Mouse (Mus musculus) forebrain, embryonic 11.5 days (tissue): ENCODE data around the gene Rnf216. TPM values are rescaled to one million over a fixed set of nuclear protein-coding genes. Genes with fewer than 3 reads are reported as not detected.

Experiments used
- ATAC-seq: fragments of 200-750 bp; cut with Nextera tagmentation; replicated peaks from 2 replicates; pipeline ENCODE4 v1.8.0; 2017; ENCODE audit warnings: moderate TSS enrichment; ENCODE audit not compliant: low FRiP score
- DNase-seq: peaks from one replicate; pipeline ENCODE4 v3.0.0-alpha.2; 2017; ENCODE audit warnings: low spot score
- H3K27ac ChIP-seq: fragments of 300-500 bp; sonication (generic); 2 replicates; pipeline ENCODE4 v1.5.1; 2014; ENCODE audit warnings: low read depth, low read length
- H3K27me3 ChIP-seq: fragments of 300-500 bp; sonication (generic); 2 replicates; pipeline ENCODE4 v1.6.1; 2014; ENCODE audit warnings: mild to moderate bottlenecking, low read length, mixed read lengths; ENCODE audit not compliant: control insufficient read depth, insufficient read depth
- H3K36me3 ChIP-seq: fragments of 300-500 bp; sonication (generic); 2 replicates; pipeline ENCODE4 v1.6.1; 2014; ENCODE audit warnings: mild to moderate bottlenecking, low read length, moderate library complexity, mixed read lengths; ENCODE audit not compliant: control insufficient read depth, insufficient read depth
- H3K4me1 ChIP-seq: fragments of 300-500 bp; sonication (generic); replicated peaks from 2 replicates; pipeline ENCODE4 v1.6.1; 2014; ENCODE audit warnings: low read length, mixed read lengths; ENCODE audit not compliant: control insufficient read depth, insufficient read depth
- H3K4me2 ChIP-seq: fragments of 300-500 bp; sonication (generic); 2 replicates; pipeline ENCODE4 v1.6.1; 2014; ENCODE audit warnings: low read depth, mild to moderate bottlenecking, low read length, moderate library complexity, mixed read lengths; ENCODE audit not compliant: severe bottlenecking
- H3K4me3 ChIP-seq: fragments of 300-500 bp; sonication (generic); 2 replicates; pipeline ENCODE4 v1.5.1; 2014; ENCODE audit warnings: low read depth, low read length
- H3K9ac ChIP-seq: fragments of 300-500 bp; sonication (generic); 2 replicates; pipeline ENCODE4 v1.6.1; 2014; ENCODE audit warnings: low read length
- H3K9me3 ChIP-seq: fragments of 300-500 bp; sonication (generic); 2 replicates; pipeline ENCODE4 v1.6.1; 2016; ENCODE audit warnings: low read length, mixed read lengths; ENCODE audit not compliant: control insufficient read depth
- WGBS: fragments of 180-500 bp; shearing (Covaris S2); extraction: QIAGEN DNeasy Blood & Tissue Kit; methylation state at CpG from one replicate; pipeline ENCODE4 v1.1.7; 2014; 5-methylcytosine and 5-hydroxymethylcytosine counted together
- polyA plus RNA-seq: library from polyadenylated mRNA; unstranded; fragments of >200 nt; fragmentation: Nextera tagmentation; extraction: Ambion mirVana; gene quantifications from 2 replicates; pipeline ENCODE4 v1.2.1, GENCODE M21; 2014

Rnf216 gene
- polyA plus RNA-seq, 1 experiment from 2014 or later: 42.7 TPM

- H3K4me1 ChIP-seq: no peaks in the 10 kb centered on the region
- no peak overlapping the region for H3K4me2 ChIP-seq
- 72% methylated on average over 4 of the region's 4 CpGs for WGBS
- no peaks in the 10 kb centered on the region for H3K9me3 ChIP-seq
- no peak for ATAC-seq
- no peak overlapping the region for H3K27ac ChIP-seq
- H3K27me3 ChIP-seq: no peaks in the 10 kb centered on the region
- H3K4me3 ChIP-seq: no peak overlapping the region
- H3K36me3 ChIP-seq: peaks cover 3% of the 10 kb centered on the region; the same call in 1 of the 2 replicates
- DNase-seq: peak; percentile 61
- no peak overlapping the region for H3K9ac ChIP-seq
Observed at GRCm38 (mm10) chr5:143084898-143085297, 27.9 kb downstream of the Rnf216 start.

- no peak overlapping the region for H3K4me2 ChIP-seq
- H3K9me3 ChIP-seq: no peaks in the 10 kb centered on the region
- H3K4me3 ChIP-seq: no peak overlapping the region
- no peaks in the 10 kb centered on the region for H3K4me1 ChIP-seq
- H3K27ac ChIP-seq: no peak overlapping the region
- no peaks in the 10 kb centered on the region for H3K27me3 ChIP-seq
- 94% methylated on average over 1 of the region's 1 CpGs for WGBS
- H3K36me3 ChIP-seq: peaks cover 8% of the 10 kb centered on the region
- no peak overlapping the region for H3K9ac ChIP-seq
- no peak for ATAC-seq
- no peak for DNase-seq
Observed at GRCm38 (mm10) chr5:143079806-143080205, 33.0 kb downstream of the Rnf216 start.

- Histone ChIP-seq H3K9me3 (no peaks in the 10 kb centered on the region), H3K4me3 (no peak overlapping the region), H3K9ac (no peak overlapping the region), H3K4me1 (no peaks in the 10 kb centered on the region), H3K27ac (no peak overlapping the region), H3K27me3 (no peaks in the 10 kb centered on the region), H3K36me3 (peaks cover 10% of the 10 kb centered on the region), H3K4me2 (no peak overlapping the region)
- no peak for ATAC-seq
- 89% methylated on average over 3 of the region's 3 CpGs for WGBS
- DNase-seq: no peak
Observed at GRCm38 (mm10) chr5:143076603-143077143, 36.1 kb downstream of the Rnf216 start.

- Histone ChIP-seq H3K4me1 (no peaks in the 10 kb centered on the region), H3K27ac (no peak overlapping the region), H3K36me3 (peaks cover 10% of the 10 kb centered on the region), H3K4me3 (no peak overlapping the region), H3K9ac (no peak overlapping the region), H3K9me3 (no peaks in the 10 kb centered on the region), H3K4me2 (no peak overlapping the region), H3K27me3 (no peaks in the 10 kb centered on the region)
- DNase-seq (no peak), ATAC-seq (no peak)
- WGBS: 96% methylated on average over 2 of the region's 2 CpGs
Observed at GRCm38 (mm10) chr5:143075987-143076386, 36.8 kb downstream of the Rnf216 start.

- DNase-seq: no peak
- Histone ChIP-seq H3K27ac (no peak overlapping the region), H3K4me2 (no peak overlapping the region), H3K4me3 (no peak overlapping the region), H3K9me3 (no peaks in the 10 kb centered on the region), H3K9ac (no peak overlapping the region), H3K4me1 (no peaks in the 10 kb centered on the region), H3K36me3 (peaks cover 2% of the 10 kb centered on the region; the same call in 1 of the 2 replicates), H3K27me3 (no peaks in the 10 kb centered on the region)
- no peak for ATAC-seq
- WGBS: 90% methylated on average over 2 of the region's 2 CpGs
Observed at GRCm38 (mm10) chr5:143069048-143069447, 43.7 kb downstream of the Rnf216 start.

GRCm38 (mm10) chr5:143068382-143068781 is 44.4 kb downstream of the Rnf216 start:
- 94% methylated on average over 3 of the region's 3 CpGs for WGBS
- ATAC-seq (no peak), DNase-seq (no peak)
- no peak overlapping the region for H3K4me2 ChIP-seq
- H3K4me1 ChIP-seq: no peaks in the 10 kb centered on the region
- peaks cover 2% of the 10 kb centered on the region; the same call in 1 of the 2 replicates for H3K36me3 ChIP-seq
- no peaks in the 10 kb centered on the region for H3K9me3 ChIP-seq
- H3K27me3 ChIP-seq: no peaks in the 10 kb centered on the region
- H3K9ac ChIP-seq: no peak overlapping the region
- H3K27ac ChIP-seq: no peak overlapping the region
- H3K4me3 ChIP-seq: no peak overlapping the region

- peak; percentile 71 for DNase-seq
- Histone ChIP-seq H3K9ac (no peak overlapping the region), H3K9me3 (no peaks in the 10 kb centered on the region), H3K36me3 (no peaks in the 10 kb centered on the region), H3K4me3 (no peak overlapping the region), H3K4me1 (no peaks in the 10 kb centered on the region), H3K27me3 (no peaks in the 10 kb centered on the region), H3K4me2 (no peak overlapping the region), H3K27ac (no peak overlapping the region)
- 38% methylated on average over 1 of the region's 1 CpGs for WGBS
- no peak for ATAC-seq
Observed at GRCm38 (mm10) chr5:143066551-143066958, 46.2 kb downstream of the Rnf216 start.

- Histone ChIP-seq H3K27ac (no peak overlapping the region), H3K36me3 (no peaks in the 10 kb centered on the region)
- 100% methylated on average over 1 of the region's 1 CpGs for WGBS
Observed at GRCm38 (mm10) chr5:143066096-143066495, 46.7 kb downstream of the Rnf216 start.

GRCm38 (mm10) chr5:143065230-143065629 is 47.6 kb downstream of the Rnf216 start:
- Histone ChIP-seq H3K4me2 (no peak overlapping the region), H3K9ac (no peak overlapping the region), H3K27me3 (no peaks in the 10 kb centered on the region), H3K36me3 (no peaks in the 10 kb centered on the region), H3K4me1 (no peaks in the 10 kb centered on the region), H3K9me3 (no peaks in the 10 kb centered on the region), H3K4me3 (no peak overlapping the region), H3K27ac (no peak overlapping the region)
- DNase-seq (no peak), ATAC-seq (no peak)
- 90% methylated on average over 2 of the region's 2 CpGs for whole genome bisulfite sequencing

More at GRCm38 (mm10) chr5:143066096-143066495, 46.7 kb downstream of the Rnf216 start:
- Histone ChIP-seq H3K4me3 (no peak overlapping the region), H3K9me3 (no peaks in the 10 kb centered on the region), H3K4me1 (no peaks in the 10 kb centered on the region), H3K4me2 (no peak overlapping the region), H3K27me3 (no peaks in the 10 kb centered on the region), H3K9ac (no peak overlapping the region)
- DNase-seq (no peak), ATAC-seq (no peak)
